Mouse (Mus musculus): ENCODE data around the gene Atrn.
"Not testable (repeated sequence)": the region's sequence is repeated elsewhere in the genome, so short reads cannot be mapped to it uniquely, and the experiment has no call there.

The Atrn gene

DNA sequence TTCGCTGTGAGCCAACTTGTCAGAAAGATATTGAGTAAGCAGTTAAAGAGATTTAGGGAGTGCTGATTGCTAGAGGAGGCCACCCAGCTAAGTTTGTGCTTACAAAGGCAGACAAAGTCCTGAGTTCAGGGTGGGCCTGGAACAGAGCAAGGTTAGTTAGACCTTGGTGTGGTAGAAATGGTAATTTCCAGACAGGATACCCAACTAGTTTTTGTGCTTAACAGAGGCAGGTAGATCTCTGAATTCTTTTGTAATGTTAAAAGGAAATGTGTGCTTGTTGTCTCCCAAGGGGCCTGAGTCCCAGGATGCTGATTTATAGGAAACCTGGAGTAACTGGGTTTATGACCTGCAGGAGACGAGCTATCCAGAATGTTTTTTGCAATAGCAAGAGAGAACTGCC lies 52.6 kb downstream of the Atrn start:
- no peak for DNase-seq (ENCODE audit: low spot score in 2 of 2)

DNA sequence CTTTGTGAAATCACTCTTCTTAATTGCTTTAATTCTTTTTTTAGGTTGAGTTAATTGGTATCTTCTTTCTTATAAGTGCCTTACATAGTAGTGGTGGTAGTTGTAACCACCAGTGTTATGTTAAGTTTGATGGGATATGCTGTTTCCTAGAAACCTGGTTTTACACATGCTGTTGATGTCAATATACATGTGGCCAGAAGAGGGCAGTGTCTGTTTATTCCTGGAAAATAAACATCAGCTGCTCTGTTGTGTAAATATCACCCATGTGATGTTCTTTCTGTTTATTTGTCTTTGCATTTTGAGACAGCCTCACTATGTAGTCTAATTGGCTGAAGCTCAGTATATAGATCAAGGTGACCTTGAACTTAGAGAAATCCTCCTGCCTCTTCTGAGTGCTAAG lies 55.6 kb downstream of the Atrn start:
- no peak for DNase-seq (ENCODE audit: low spot score in 2 of 2)

DNA sequence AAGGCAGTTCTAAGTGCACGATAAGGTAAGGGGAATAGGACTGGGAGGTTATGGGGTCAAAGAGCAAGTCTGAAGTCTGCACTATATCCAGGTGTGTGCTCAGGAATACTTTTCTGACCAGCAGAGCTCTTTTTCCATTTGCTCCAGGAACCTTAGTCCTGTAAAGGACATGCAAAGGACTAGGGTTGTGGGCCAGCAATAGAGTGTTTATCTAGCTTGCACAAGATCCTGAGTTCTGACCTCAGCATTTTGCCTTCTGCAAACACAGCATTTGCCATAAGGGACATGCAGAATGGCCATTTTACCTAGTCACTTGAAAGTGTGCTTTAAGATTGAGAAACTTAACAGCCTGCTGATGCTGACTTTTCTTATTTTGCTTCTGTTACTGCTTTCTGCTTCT lies 58.7 kb downstream of the Atrn start:
- no peak for DNase-seq (ENCODE audit: low spot score in 2 of 2)

DNA sequence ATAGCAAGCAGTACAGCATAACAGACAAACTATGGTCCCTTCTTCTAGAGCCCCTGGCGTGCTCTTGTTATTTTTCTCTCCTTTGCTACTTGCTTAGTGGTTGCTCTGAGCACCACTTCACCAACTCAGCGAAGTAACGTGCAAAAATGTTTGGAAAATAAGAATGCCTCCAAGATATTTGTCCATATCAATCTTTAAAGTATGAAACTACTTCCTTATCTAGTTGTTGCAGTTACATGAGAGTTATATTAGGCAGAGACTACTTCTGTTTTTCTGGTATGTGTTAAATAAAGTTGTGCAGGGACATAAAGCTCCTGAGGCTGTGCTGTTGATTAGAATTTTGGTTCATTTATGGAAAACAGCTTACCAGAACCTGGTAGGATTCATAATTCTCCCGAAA lies 64.7 kb downstream of the Atrn start:
- no peak for DNase-seq (ENCODE audit: low spot score in 2 of 2)

DNA sequence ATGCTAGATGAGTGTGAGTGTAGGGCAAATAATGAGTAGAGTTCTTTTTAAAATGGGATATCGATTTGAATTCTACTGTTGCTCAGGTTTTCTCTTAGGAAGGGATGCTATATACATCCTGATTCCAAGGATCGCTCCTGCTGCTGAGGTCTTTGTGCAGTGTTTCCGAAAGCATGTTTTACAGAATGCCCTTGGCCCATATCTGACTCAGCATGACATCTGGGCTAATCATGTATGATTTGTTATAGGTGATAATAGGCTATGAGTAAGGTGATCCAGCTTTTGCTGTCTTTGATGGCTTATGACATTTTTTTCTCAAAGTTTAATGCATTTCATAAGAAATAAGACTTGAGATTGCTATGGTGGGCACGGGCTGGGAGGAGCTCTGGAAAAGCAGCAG lies 66.1 kb downstream of the Atrn start:
- no peak for DNase-seq (ENCODE audit: low spot score in 2 of 2)

DNA sequence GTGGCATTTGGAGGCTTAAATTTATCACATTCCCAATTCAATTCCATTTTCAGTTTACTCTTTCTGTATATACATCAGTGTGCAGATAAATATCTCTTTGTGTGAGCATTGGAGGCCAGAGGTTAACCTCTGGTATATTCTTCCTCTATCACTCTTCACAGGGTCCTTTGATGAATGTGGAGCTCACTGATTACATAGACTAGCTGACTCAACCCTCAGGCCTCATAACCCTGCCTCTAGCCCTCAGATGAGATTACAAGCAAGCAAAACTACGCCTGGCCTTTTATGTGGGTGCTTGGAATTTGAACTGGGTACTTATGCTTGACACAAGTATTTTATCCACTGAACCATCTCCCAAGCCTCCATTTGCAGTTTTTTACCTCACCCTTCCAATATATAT lies 68.6 kb downstream of the Atrn start:
- no peak for DNase-seq (ENCODE audit: low spot score in 2 of 2)

DNA sequence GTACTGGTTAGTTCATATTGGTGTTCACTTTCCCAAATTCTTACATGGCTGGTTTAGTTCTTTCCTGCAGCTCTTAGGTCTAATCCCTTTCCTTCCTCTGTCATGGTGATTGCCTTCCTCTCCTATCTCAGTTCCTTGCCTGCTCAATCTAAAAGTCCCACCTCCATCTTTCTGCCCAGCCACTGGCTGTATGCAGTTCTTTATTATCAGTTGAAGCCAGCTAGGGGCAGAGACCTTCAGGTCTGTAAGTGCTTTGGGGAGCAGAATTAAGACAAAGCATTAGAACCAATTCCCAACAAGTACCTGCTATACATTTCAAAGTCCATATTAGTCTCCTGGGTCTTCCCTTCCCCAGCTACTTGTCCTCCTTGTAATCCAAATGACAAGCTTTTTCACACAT lies 71.3 kb downstream of the Atrn start:
- DNase-seq (ENCODE audit: low spot score in 2 of 2) = no peak

DNA sequence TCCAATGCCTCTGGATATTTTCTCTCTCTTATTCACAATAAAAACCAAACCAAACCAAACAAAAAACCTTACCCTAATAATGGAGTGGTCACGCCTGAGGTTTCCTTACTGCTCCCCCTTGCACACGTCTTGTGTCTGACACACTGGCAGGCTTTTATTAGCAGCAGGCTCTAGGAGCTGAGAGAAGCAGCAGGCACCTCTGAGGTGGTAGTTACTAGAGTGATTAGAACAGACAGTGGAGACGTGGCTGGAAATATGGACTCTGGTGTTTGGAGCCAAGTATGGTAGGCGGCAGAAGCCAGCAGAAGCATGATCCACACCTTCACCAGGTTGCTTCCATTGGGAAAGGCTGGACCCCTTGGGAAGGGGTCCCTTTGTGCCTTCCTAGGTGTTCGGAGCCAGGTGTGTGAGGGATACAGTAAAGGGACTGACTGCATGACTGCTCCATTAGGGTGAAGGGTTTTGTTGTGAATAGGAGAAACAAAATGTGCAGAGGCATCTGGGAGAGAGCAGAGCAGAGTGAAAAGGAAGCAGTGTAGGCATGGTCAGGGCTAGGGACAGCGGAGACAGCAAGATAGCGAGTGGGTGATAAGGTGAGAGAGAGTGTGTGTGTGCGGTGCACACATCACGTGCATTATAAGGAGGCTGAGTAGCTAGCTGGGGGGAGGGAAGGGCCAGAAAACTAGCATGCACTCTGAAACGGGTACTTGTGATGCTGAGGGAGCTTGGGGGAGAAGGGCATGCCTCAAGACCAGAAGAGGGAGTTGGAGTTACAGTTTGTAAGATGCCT lies 72.0 kb downstream of the Atrn start:
- DNase-seq (ENCODE audit: low spot score in 2 of 2) = no peak

DNA sequence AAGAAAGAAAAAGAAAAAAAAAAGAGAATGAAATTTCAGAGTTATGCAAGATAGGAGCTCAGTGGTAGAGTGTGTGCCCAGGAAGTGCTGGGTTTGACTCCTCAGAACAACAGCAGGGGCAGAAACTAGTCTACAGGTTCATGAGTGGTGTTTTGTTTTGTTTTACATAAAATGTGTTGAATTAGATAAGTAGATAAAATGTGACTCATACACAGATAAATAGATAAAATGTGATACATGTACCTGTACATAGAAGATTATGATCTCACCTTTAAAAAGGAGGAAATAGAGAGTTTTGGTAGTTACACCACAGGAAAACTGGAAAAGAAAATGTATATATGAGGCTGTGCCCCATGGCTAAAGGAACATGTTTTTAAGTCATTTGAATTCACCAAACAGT lies 72.8 kb downstream of the Atrn start:
- no peak for DNase-seq (ENCODE audit: low spot score in 2 of 2)

DNA sequence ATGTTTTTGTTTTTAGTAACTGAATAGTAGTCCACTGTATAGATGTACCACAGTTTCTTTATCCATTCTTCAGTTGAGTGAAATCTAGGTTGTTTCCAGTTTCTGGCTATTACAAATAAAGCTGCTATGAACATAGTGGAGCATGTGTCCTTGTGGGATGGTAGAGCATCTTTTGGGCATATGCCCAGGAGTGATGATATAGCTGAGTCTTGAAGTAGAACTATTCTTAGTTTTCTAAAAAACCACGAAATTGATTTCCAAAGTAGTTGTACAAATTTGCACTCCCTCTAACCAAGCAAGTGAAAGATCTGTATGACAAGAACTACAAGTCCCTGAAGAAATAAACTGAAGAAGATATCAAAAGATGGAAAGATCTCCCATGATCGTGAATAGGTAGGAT lies 86.5 kb downstream of the Atrn start:
- no peak for DNase-seq (ENCODE audit: low spot score in 2 of 2)

DNA sequence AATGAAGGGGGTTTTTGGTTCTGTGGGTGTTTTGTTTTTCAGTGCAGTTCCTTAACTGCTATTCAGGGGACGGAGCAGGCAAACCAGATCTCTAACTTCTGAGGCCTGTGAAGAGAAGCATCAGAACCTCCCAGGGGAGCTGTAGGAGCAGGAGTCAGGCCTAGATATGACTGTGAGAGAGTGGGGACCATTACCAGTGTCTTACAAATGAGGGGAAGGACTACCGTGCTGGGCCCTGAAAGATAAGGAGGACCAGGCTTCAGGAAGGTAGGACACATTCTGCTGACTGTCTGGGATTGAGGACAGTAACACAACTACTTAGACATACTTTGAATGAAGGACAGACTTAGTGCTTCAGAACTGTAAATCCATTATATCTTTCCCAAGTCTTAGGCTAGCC lies 102.8 kb downstream of the Atrn start:
- DNase-seq (ENCODE audit: low spot score in 2 of 2) = no peak

DNA sequence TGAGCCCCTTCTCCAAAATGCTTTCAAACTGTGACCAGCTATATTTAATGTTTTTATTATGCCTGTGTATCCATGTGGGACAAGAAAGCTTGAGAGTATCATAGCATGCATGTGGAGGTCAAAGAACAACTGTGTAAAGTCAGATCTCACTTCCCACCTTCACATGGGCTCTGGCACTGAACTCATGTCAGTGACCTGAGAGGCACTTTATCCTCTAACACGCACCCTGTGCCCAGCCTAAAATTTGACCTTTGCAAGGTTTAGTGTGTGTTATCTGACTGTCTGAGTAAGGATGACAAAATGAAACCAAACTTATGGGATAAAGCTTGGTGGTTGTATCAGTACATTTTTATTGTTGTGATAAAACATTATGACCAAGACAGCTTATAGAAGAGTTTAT lies 104.3 kb downstream of the Atrn start:
- no peak for DNase-seq (ENCODE audit: low spot score in 2 of 2)

DNA sequence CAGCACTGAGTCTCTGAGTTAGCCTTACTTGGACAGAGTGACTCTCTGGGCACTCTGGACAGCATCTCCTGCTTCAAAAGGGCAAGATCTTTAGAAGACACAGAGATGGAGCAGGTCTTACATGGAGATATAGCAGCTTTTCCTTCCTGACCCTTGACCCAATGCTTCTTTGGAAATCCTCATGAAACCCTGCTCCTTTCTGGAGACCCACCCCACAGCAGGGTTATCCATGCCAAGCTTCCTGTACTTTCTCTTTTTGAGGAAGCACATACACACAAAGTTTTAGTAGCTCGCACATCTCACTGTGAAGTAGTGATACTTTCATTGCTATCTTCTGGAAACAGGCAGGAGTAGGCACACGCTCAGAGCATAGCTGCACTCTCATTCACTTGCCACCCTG lies 118.9 kb downstream of the Atrn start:
- no peak for DNase-seq (ENCODE audit: low spot score in 2 of 2)

DNA sequence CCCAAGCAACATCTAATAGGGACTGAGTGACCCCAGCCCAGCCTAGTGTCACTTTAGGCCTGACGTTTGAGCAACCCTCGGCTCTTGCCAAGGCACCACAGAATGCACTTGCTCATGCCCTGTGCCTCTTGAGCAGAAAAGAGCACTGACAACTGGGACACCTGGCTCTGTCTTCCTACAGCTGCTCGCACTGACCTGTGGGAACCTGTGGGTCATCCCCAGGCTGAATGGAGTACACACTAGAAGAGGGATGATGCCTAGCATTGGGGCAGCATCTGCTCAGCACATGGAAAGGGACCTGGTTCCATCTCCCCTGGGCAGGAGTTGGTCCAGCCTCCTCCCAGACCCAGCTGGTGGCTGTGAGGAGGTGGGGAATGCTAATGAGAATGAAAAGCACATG lies 120.6 kb downstream of the Atrn start:
- no peak for DNase-seq (ENCODE audit: low spot score in 2 of 2)

DNA sequence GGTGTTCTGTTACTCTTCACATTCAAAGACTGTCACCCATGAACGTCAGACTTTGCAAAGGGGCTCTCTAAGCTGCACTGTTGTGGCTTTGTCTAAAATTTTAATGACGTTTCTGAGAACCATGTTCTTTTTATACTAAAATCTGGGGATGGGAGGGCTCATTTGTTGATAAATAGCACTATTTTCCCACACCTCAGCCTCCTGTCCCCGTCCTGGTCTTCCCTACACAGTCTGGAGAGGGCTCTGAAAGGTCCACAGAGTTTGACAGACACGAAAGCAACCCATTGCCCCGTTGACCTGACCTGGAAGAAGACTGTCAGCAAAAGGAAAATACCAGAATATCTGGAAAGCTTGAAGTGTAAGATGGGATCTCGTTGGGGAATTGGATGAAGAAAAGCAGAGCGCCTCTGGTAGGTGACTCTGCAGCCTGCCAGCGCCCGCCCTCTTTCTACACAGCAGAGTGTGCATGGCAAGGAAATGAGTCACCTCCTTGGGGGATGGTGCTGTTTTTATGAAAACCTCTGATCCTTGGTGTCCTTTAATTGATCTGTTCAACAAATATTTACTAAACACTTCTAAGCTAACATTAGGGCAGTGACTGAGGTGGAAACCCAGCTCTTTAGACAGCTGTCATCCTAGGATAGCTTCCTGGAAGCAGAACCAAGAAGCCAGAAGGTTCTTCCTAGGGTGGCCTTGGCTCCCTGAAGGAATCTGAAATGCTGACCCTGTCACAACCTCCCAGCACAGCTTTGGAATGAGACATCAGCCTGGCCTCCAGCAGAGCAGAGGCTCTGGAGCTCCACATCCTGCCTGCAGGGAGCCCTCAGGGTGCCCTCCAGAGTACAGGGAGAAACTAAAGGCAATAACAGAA lies 123.0 kb downstream of the Atrn start:
- DNase-seq (ENCODE audit: low spot score in 2 of 2) = no peak

DNA sequence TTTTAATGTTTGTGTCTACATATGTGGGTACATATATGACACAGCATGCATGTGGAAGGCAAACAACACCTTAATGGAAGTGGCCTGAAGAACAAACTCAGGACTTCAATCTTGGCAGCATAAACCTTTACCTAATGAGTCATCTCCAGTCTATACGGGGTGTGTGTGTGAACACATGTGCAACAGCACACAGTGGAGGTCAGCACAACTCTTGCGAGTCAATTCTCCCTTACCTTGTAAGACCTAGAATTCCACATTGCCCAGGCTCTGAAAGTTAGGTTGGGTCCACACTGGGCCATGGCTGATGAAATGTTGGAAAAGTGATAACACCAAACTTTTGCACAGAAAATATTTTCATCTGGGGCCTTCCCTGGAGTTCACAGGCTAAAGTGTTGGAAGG lies 124.3 kb downstream of the Atrn start:
- no peak for DNase-seq (ENCODE audit: low spot score in 2 of 2)

DNA sequence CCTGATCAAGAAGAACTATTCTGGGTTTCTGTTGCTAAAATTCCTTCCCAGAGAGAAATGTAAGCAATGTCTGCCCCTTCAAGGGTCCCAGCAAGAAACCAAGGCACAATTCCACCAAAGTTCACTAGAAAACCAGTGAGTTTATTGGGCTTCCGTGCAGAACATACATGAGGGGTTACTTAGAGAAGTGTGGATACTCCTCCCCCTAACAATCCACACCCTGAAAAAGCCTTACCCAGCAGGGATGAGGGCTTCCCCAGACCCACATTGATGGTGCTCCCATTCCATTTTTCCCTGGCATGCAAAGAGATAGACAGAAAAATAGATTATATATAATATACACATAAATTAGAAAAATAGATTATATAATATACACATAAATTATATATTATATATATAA lies 124.7 kb downstream of the Atrn start:
- DNase-seq (ENCODE audit: low spot score in 2 of 2) = no peak

DNA sequence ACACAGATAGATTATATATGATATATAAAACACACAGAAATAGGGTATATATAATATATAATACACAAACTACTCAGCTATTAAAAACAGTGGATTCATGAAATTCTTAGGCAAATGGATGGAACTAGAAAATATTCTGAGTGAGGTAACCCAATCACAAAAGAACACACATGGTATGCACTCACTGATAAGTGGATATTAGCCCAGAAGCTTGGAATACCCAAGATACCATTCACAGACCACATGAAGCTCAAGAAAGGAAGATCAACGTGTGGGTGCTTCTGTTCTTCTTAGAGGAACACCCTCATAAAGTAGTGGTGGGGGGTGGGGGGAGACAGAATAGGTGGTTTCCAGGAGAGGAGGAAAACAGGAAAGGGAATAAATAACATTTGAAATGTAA lies 125.1 kb downstream of the Atrn start:
- not testable (repeated sequence) for DNase-seq (ENCODE audit: low spot score in 2 of 2)

DNA sequence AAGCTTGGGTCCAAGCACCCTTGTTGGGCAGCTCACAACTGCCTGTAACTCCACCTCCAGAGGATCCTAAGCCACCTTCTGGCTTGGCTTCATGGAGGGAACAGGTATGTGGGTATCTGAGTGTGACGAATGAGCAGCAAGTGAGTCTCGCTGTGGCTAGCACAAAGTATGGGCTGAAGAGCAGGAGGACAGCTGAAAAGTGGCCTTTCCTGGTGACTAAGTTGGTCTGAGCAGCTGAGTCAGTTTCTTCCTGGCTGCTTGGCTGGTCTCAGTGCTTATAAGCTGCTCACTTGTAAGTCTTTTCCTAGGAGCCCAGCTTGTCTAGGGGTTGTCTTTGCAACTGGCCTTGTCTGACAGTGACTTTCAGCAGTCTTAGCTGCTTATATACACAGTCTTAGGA lies 130.0 kb downstream of the Atrn start:
- DNase-seq (ENCODE audit: low spot score in 2 of 2) = no peak

DNA sequence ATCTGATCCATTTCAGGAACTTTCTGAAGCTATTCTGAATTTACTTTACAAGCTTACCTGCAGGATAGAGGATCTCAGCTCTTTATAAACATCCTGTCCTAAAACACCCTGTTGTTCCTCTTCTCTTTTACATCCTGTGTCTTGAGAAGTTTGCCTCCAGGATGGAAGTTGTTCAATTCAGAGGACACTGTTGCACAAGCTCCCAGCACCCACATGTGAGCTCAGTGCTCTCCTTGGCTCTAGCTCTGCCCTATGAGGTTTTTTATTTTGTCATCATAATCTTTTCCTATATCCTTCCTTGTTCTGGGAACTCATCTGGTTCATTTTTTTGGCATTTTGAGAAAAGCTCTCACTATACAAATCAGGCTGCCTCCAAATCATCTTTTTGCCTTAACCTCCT lies 130.5 kb downstream of the Atrn start:
- DNase-seq (ENCODE audit: low spot score in 2 of 2) = no peak

DNA sequence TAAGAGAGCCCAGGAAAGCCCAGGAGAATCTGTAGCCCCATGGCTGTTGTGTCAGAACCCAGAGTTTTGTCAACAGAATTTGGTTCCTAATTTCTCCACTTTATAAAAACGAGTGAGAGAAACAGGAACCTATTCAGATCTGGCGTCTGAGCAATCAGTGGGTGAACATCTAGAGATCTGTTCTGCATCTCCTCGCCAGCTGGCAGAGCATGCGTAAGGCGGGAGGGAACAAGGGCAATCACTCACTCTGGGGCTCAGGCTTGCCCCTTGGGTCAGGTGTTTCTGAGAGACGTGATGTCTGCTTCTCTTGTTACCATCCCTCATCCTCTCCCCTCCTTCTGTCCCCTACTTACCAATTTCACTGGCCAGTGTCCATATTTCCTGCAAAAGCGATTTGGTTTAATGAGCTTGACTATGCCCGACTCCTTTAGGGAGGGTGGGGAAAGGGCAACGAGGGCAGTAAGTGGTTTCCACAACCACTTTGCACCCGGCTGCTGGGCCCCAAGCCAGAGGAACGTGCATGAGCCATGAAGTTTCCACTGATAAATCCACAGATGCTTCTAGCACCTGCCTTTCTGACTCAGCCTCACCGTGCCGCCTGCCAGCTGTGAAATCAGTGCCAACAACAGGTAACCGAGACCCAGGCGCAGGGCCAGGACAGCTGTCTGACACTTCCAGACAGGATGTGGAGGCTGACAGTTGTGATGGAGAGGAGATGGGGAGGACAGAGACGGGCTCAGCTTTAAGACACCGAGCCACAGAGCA lies 131.1 kb downstream of the Atrn start:
- no peak for DNase-seq (ENCODE audit: low spot score in 2 of 2)

DNA sequence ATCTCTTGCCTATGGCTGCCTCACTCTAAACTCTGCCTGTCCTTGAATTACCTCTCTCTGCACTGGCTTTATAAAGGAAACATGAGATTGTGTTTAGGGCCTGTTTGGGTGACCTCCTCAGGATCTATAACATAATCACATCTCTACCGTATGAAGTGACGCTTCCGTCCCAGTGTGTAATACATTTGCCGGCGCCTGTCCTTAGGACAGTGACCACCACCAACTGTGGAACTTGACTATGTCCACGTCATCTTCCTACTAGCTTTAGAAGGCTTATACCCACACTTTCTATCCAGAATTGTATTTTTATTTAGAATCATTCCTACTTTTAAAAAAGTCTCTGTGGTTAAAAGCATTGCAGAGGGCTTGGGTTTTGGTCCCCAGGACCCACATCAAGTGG lies 131.9 kb downstream of the Atrn start:
- DNase-seq (ENCODE audit: low spot score in 2 of 2) = no peak

DNA sequence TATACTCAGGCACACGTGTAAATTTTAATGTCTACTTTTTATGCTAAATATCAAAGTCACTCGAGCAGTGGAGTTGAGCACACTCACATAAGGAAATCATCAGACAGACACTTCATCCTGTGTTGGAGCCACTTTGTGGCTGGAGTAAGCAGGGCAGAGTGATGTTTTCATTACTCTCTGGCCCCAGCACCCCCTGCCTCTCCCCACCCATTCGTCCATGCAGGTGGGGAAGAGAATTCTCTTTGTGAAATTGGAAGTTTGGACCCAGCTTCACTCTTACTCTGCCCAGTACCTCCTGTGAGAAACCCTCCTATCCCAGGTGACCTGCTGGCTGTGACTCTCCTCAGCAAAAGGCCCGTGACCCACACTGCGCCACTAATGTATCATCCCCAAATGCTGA lies 132.4 kb downstream of the Atrn start:
- no peak for DNase-seq (ENCODE audit: low spot score in 2 of 2)
